In genomic region chr7:120201771-120202170, GRCm38 (mm10) we compare ENCODE assay signal across 10 mouse cellular contexts. TPM values are rescaled to one million over a fixed set of nuclear protein-coding genes. Genes with fewer than 3 reads are reported as not detected.
DNase-seq lines count a peak whose midpoint lies in the region; ATAC-seq and TF ChIP-seq lines count a peak whose summit lies in the region.
"Had no signal": no experiment of that assay in that cellular context is flagged by ENCODE, and none has a peak within 500 bp of the region (broad histone marks: within the 10 kb centered on the region; RNA-seq: fewer than 3 reads in every experiment).

Gene Crym (minus strand): TSS chr7:120202111.

- peak within 1 kb of the TSS; percentile 51 for H3K4me2 ChIP-seq in hindbrain, embryonic 12.5 days (replicated peaks)
- peak within 1 kb of the TSS; percentile 17 for H3K4me2 ChIP-seq in neural tube, embryonic 14.5 days (ENCODE audit: low read depth, low read length)

- 0 out of 2 replicates have a peak, but pooled peaks have one; percentile 38 for ATAC-seq in hindbrain, embryonic 12.5 days (ENCODE audit: low FRiP score)
- ATAC-seq in neural tube, embryonic 14.5 days (ENCODE audit: low read depth) = no peak

- H3K27me3 ChIP-seq in hindbrain, embryonic 12.5 days = peaks cover 27% of the 10 kb centered on the region
- H3K27me3 ChIP-seq in limb, embryonic 10.5 days (ENCODE audit: low read depth, poor library complexity, severe bottlenecking) = peaks cover 40% of the 10 kb centered on the region
- peaks cover 2% of the 10 kb centered on the region for H3K27me3 ChIP-seq in neural tube, embryonic 14.5 days (ENCODE audit: control insufficient read depth, insufficient read depth, low read length)

- WGBS in hindbrain, embryonic 12.5 days = 4% methylated on average over 26 of the region's 26 CpGs
- 2% methylated on average over 26 of the region's 26 CpGs for WGBS in limb, embryonic 10.5 days
- WGBS in neural tube, embryonic 14.5 days = 3% methylated on average over 25 of the region's 26 CpGs

- intact Hi-C loops in gastrocnemius, adult 2 months (cut with DNase I) = loop anchor here (2.0 kb wide), 1 partner anchor 107 kb away; the partner anchor contains the start of gene Dnah3

- peaks cover 11% of the 10 kb centered on the region; the same call in 1 of the 2 replicates for H3K4me1 ChIP-seq in hindbrain, embryonic 12.5 days
- peaks cover 17% of the 10 kb centered on the region for H3K4me1 ChIP-seq in limb, embryonic 10.5 days
- no peaks in the 10 kb centered on the region for H3K4me1 ChIP-seq in neural tube, embryonic 14.5 days (ENCODE audit: control insufficient read depth, insufficient read depth, low read length)

- no peak for TF ChIP-seq CTCF in gastrocnemius, adult 2 months (IDR thresholded peaks at IDR 0.05)

- H3K9me3 ChIP-seq in hindbrain, embryonic 12.5 days (replicated peaks) = no peaks in the 10 kb centered on the region
- H3K9me3 ChIP-seq in limb, embryonic 10.5 days (replicated peaks) = no peaks in the 10 kb centered on the region
- H3K9me3 ChIP-seq in neural tube, embryonic 14.5 days (ENCODE audit: control insufficient read depth, low read length) = no peaks in the 10 kb centered on the region

- H3K4me3 ChIP-seq in gastrocnemius, adult 2 months = peak within 1 kb of the TSS; percentile 54
- peak within 1 kb of the TSS; percentile 34 for H3K4me3 ChIP-seq in hindbrain, embryonic 12.5 days
- peak within 1 kb of the TSS; percentile 44 for H3K4me3 ChIP-seq in limb, embryonic 10.5 days
- H3K4me3 ChIP-seq in neural tube, embryonic 14.5 days (ENCODE audit: low read depth, low read length) = peak within 1 kb of the TSS; percentile 20; the same call in 1 of the 2 replicates
- H3K4me3 ChIP-seq: erythroblast, embryonic 14.5 days had no signal

- no peak for DNase-seq in gastrocnemius, adult 2 months
- no peak for DNase-seq in gastrocnemius, adult 18-20 months (ENCODE audit: low spot score)
- peak; percentile 89 for DNase-seq in Muller cell, postnatal 12 days (ENCODE audit: inconsistent ontology term)
- peak; percentile 48 for DNase-seq in limb, embryonic 10.5 days (ENCODE audit: low spot score)
- DNase-seq in spleen, postnatal 10 days (ENCODE audit: low spot score in 2 of 2) = no peak
- no peak for DNase-seq in ovary, adult 18-20 months (ENCODE audit: low spot score)

- H3K27ac ChIP-seq in gastrocnemius, adult 2 months = no peak within 1 kb of the TSS
- H3K27ac ChIP-seq in hindbrain, embryonic 12.5 days = no peak within 1 kb of the TSS
- H3K27ac ChIP-seq in limb, embryonic 10.5 days = no peak within 1 kb of the TSS
- H3K27ac ChIP-seq in neural tube, embryonic 14.5 days (ENCODE audit: low read depth, low read length) = no peak within 1 kb of the TSS

- no peaks in the 10 kb centered on the region for H3K36me3 ChIP-seq in hindbrain, embryonic 12.5 days
- H3K36me3 ChIP-seq in limb, embryonic 10.5 days = no peaks in the 10 kb centered on the region
- no peaks in the 10 kb centered on the region for H3K36me3 ChIP-seq in neural tube, embryonic 14.5 days (ENCODE audit: control insufficient read depth, insufficient read depth, low read length)

- H3K9ac ChIP-seq in hindbrain, embryonic 12.5 days = no peak within 1 kb of the TSS
- no peak within 1 kb of the TSS for H3K9ac ChIP-seq in neural tube, embryonic 14.5 days (replicated peaks; ENCODE audit: low read depth, low read length)

RNA-seq across cellular contexts. Expression of gene Crym, which starts in this region (rescaled TPM):
- total RNA-seq in gastrocnemius, adult 2 months (2021) = 1 to 10 TPM; 2.0 to 3.2 TPM
- total RNA-seq in gastrocnemius, adult 18-20 months (2021) = 1 to 10 TPM; 3.2 to 3.6 TPM
- polyA plus RNA-seq in hindbrain, embryonic 12.5 days (2016; fragmentation: Nextera tagmentation; extraction: Ambion mirVana) = 32.9 and 80.0 TPM in 2 replicates
- 10.0 and 11.9 TPM in 2 replicates for polyA plus RNA-seq in limb, embryonic 10.5 days (2016; fragmentation: Nextera tagmentation; extraction: Ambion mirVana)
- polyA plus RNA-seq in neural tube, embryonic 14.5 days (2014; fragmentation: Nextera tagmentation; extraction: Ambion mirVana) = 7.9 and 8.9 TPM in 2 replicates
- polyA plus RNA-seq: C2C12; erythroblast, embryonic 14.5 days had no signal

Comparison
In these comparisons a context has a peak if more than half of its experiments do, and no peak if none do; other contexts are left out.
1. DNase-seq: peak in Muller cell, postnatal 12 days (single experiment) and limb, embryonic 10.5 days (single experiment); none in gastrocnemius, adult 2 months (single experiment), gastrocnemius, adult 18-20 months (single experiment), spleen, postnatal 10 days (0 of 2) and ovary, adult 18-20 months (single experiment).
2. Peak in every context shown above with its lines, with median percentiles within 50 percentile points of each other: H3K4me3 ChIP-seq.